Mouse (Mus musculus) ES-Bruce4 (cell line): ENCODE results near the gene Gipc3. TPM values are rescaled to one million over a fixed set of nuclear protein-coding genes. Genes with fewer than 3 reads are reported as not detected.

Experiments used
- H3K27ac ChIP-seq: 2 replicates; pipeline ENCODE4 v1.5.1; 2012; ENCODE audit warnings: low read length, inconsistent platforms; ENCODE audit not compliant: insufficient read depth
- H3K27me3 ChIP-seq: 2 replicates; pipeline ENCODE4 v1.6.1; 2012; ENCODE audit warnings: mild to moderate bottlenecking, low read length, inconsistent platforms; ENCODE audit not compliant: control insufficient read depth, poor library complexity, insufficient read depth, severe bottlenecking
- H3K36me3 ChIP-seq: 2 replicates; pipeline ENCODE4 v1.6.1; 2012; ENCODE audit warnings: inconsistent platforms, mild to moderate bottlenecking, low read length, moderate library complexity; ENCODE audit not compliant: control insufficient read depth, poor library complexity, insufficient read depth, severe bottlenecking
- H3K4me1 ChIP-seq: one replicate; pipeline ENCODE4 v1.8.1; 2011; ENCODE audit warnings: low read length; ENCODE audit not compliant: control insufficient read depth, insufficient read depth
- H3K4me3 ChIP-seq: 2 replicates; pipeline ENCODE4 v1.5.1; 2011; ENCODE audit warnings: low read depth, mild to moderate bottlenecking, low read length
- H3K9ac ChIP-seq: 2 replicates; pipeline ENCODE4 v1.6.1; 2012; ENCODE audit warnings: low read depth, mild to moderate bottlenecking, inconsistent platforms; ENCODE audit not compliant: poor library complexity, severe bottlenecking
- H3K9me3 ChIP-seq: replicated peaks from 2 replicates; pipeline ENCODE4 v1.6.1; 2012; ENCODE audit warnings: mild to moderate bottlenecking, low read length, inconsistent platforms; ENCODE audit not compliant: control insufficient read depth, poor library complexity, insufficient read depth, severe bottlenecking
- CTCF ChIP-seq: IDR thresholded peaks from one replicate; pipeline ENCODE4 v1.8.1; 2011; ENCODE audit warnings: low read depth, low read length
- EP300 ChIP-seq: IDR thresholded peaks from 2 replicates; pipeline ENCODE4 v1.6.1; 2011; ENCODE audit warnings: low read depth, low read length; ENCODE audit not compliant: insufficient read depth
- POLR2A ChIP-seq: IDR thresholded peaks from one replicate; pipeline ENCODE4 v1.8.1; 2011; ENCODE audit warnings: low read length; ENCODE audit not compliant: insufficient read depth
- polyA plus RNA-seq: library from polyadenylated mRNA; stranded (reverse); fragments of >200 nt; gene quantifications from 2 replicates; pipeline ENCODE4 v1.2.4, GENCODE M21; 2011; ENCODE audit warnings: low read depth; ENCODE audit not compliant: missing spikeins, insufficient read depth, insufficient read length

The Gipc3 gene
- polyA plus RNA-seq, 1 experiment: 1.2 TPM

DNA sequence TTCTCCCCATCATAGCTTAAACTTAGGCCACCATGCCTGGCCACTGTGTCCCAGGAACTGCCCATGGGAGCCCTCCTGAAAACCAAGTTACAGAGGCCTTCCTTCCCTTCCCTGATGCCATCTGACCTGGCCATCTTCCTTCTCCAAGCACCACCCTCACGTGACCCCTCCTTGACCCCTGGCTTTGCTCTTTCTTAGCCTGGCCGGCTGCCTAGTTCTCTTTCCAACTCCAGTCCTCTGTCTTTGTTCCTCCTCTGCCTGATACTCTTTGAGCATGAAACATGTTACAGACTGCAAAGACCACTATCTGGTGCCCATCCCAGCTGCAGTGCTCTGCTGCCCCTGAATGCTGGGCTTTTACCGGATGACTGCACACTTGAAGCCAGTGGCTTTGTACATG is 46.3 kb upstream of the Gipc3 start:
- Histone ChIP-seq H3K27me3 (no peaks in the 10 kb centered on the region), H3K4me1 (peaks cover 3% of the 10 kb centered on the region), H3K4me3 (no peak overlapping the region), H3K9ac (no peak overlapping the region), H3K27ac (no peak overlapping the region), H3K36me3 (peaks cover 12% of the 10 kb centered on the region), H3K9me3 (no peaks in the 10 kb centered on the region)
- TF ChIP-seq CTCF (no peak), POLR2A (no peak), EP300 (no peak)

- TF ChIP-seq CTCF: no peak
- TF ChIP-seq EP300: no peak
- TF ChIP-seq POLR2A: no peak
- Histone ChIP-seq H3K36me3 (peaks cover 12% of the 10 kb centered on the region), H3K4me3 (no peak within 1 kb of the TSS), H3K9ac (no peak within 1 kb of the TSS), H3K27me3 (no peaks in the 10 kb centered on the region), H3K4me1 (peaks cover 3% of the 10 kb centered on the region), H3K9me3 (no peaks in the 10 kb centered on the region), H3K27ac (no peak within 1 kb of the TSS)
Observed at GRCm38 (mm10) chr10:81388505-81389055, 45.5 kb upstream of the Gipc3 start, which contains the start of gene Gm48552. Gm48552 (plus strand) TSS chr10:81389005.

DNA sequence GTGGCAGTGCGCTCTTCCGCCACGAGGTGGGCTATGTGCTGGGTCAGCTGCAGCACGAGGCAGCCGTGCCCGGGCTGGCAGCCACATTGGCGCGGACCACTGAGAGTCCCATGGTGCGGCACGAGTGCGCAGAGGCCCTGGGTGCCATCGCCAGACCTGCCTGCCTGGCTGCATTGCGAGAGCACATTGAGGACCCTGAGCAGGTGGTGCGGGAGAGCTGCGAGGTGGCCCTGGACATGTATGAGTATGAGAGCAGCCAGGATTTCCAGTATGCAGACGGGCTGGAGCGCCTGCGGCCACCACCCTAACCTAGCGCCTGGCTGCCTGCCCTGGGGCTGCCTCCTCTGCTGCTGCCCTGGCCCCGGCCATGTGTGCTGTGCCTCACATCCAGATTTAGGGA is 44.6 kb upstream of the Gipc3 start:
- H3K4me1 ChIP-seq: no peaks in the 10 kb centered on the region
- H3K9ac ChIP-seq: no peak overlapping the region
- TF ChIP-seq CTCF: no peak
- no peak for TF ChIP-seq EP300
- no peak for TF ChIP-seq POLR2A
- H3K4me3 ChIP-seq: no peak overlapping the region
- no peak overlapping the region for H3K27ac ChIP-seq
- H3K9me3 ChIP-seq: no peaks in the 10 kb centered on the region
- no peaks in the 10 kb centered on the region for H3K27me3 ChIP-seq
- H3K36me3 ChIP-seq: peaks cover 12% of the 10 kb centered on the region

DNA sequence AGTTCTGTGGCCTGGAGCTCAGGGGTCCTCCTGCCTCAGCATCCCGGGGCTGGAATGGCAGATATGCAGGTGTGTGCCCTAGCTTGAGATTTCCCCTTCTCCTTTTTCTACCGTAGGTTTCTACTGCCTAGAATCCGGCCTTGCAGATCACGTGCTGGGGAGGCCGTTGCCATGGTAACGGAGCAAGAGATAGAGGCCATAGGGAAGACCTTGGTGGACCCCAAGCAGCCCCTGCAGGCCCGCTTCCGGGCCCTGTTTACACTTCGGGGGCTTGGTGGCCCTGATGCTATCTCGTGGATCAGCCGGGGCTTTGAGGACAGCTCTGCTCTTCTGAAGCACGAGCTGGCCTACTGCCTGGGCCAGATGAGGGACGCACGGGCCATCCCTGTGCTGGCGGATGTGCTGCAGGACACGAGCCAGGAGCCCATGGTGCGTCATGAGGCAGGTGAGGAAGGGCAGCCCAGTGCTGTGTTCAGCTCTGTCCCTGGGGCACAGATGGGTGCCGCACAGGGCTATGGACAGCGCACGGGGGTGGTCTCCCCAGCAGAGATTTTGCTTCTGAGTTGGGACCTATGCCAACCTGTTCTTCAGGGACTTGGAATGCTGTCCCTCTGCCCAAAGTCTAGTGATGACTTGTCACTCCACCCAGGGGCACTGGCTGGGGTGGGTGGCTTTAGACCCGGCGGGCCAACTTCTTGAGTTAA is 42.7 kb upstream of the Gipc3 start:
- H3K4me1 ChIP-seq: no peaks in the 10 kb centered on the region
- peaks cover 12% of the 10 kb centered on the region for H3K36me3 ChIP-seq
- no peaks in the 10 kb centered on the region for H3K9me3 ChIP-seq
- H3K9ac ChIP-seq: peak overlapping the region; percentile 78; the same call in 1 of the 2 replicates
- peak overlapping the region; percentile 85 for H3K4me3 ChIP-seq
- TF ChIP-seq EP300 (no peak), CTCF (no peak), POLR2A (no peak)
- H3K27me3 ChIP-seq: no peaks in the 10 kb centered on the region
- H3K27ac ChIP-seq: no peak overlapping the region

DNA sequence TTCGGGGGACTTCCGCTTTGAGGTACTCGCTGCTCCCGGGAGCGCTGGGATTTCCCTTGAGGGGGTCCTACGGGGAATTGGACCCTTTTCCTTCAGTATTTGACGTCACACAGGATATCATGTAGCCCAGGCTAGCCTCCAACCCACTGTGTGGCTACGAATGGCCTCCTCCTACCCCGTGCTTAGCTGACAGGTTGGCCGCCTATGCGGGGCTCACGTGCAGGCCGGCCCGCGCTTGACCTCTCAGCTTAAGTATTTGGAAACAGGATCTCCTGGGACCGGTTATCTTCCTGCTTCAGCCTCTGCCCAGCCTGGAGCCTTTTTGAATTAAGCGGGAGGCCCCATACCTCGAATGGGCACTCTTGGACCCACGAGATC is 41.5 kb upstream of the Gipc3 start:
- H3K27ac ChIP-seq: peak overlapping the region; percentile 24
- no peak for TF ChIP-seq EP300
- TF ChIP-seq POLR2A: no peak
- TF ChIP-seq CTCF: no peak
- peak overlapping the region; percentile 78 for H3K9ac ChIP-seq
- H3K4me1 ChIP-seq: no peaks in the 10 kb centered on the region
- peak overlapping the region; percentile 85 for H3K4me3 ChIP-seq
- H3K9me3 ChIP-seq: no peaks in the 10 kb centered on the region
- peaks cover 12% of the 10 kb centered on the region for H3K36me3 ChIP-seq
- no peaks in the 10 kb centered on the region for H3K27me3 ChIP-seq

DNA sequence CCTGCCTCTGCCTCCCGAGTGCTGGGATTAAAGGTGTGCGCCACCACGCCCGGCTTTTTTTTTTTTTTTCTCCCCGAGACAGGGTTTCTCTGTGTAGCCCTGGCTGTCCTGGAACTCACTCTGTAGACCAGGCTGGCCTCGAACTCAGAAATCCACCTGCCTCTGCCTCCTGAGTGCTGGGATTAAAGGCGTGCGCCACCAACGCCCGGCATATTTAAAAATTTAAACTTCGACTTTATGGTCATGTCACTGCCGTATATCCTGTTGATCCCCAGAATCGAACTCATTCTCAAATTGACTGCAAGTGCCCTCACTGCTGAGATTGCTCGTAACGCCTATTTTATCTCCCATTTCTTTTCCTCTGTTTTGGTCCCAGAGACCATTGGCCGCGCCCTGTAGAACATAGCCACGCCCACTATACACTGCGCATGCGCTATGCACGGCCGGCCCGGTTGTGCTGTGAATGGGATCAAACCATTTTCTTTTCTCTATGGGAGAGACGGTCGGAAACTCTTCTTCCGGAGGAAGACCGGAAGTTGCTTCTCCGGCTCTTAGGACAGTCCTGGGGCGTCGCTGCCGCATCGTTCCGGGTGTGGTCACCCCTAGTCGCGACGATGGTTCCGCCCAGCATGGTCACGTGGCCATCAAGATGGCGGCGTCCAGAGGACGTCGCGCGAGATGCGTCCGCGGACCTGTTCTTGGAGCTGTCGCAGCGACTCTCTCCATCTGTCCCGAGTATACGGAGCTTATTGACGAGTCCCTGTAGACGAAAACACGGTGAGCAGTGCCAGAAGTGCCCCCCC is 40.9 kb upstream of the Gipc3 start, which contains the start of the genes Dohh and Gm48551:
TSS of gene Dohh (plus strand) at position 627 of the 803 bp plus-strand sequence.
TSS of gene Gm48551 (plus strand) at position 665 of the 803 bp plus-strand sequence.
- TF ChIP-seq EP300 (peak; percentile 61; the same call in 1 of the 2 replicates), POLR2A (peak; percentile 37), CTCF (no peak)
- Histone ChIP-seq H3K4me1 (no peaks in the 10 kb centered on the region), H3K9ac (peak within 1 kb of the TSS; percentile 78), H3K27me3 (no peaks in the 10 kb centered on the region), H3K36me3 (peaks cover 12% of the 10 kb centered on the region), H3K27ac (peak within 1 kb of the TSS; percentile 45), H3K4me3 (peak within 1 kb of the TSS; percentile 85), H3K9me3 (no peaks in the 10 kb centered on the region)
